Mouse (Mus musculus) liver, embryonic 13.5 days (tissue): ENCODE data around the gene 4933402N03Rik. TPM values are rescaled to one million over a fixed set of nuclear protein-coding genes. Genes with fewer than 3 reads are reported as not detected.

ENCODE experiments used
- ATAC-seq: fragments of 200-750 bp; cut with Nextera tagmentation; 2 replicates; pipeline ENCODE4 v1.8.0; 2017; ENCODE audit warnings: low read depth, mild to moderate bottlenecking, moderate number of reproducible peaks, moderate library complexity
- DNase-seq: peaks from one replicate; pipeline ENCODE4 v3.0.0; 2022
- H3K27ac ChIP-seq: fragments of 300-500 bp; sonication (generic); 2 replicates; pipeline ENCODE4 v1.5.1; 2015; ENCODE audit warnings: moderate library complexity, mild to moderate bottlenecking, inconsistent platforms
- H3K27me3 ChIP-seq: fragments of 300-500 bp; sonication (generic); 2 replicates; pipeline ENCODE4 v1.6.1; 2015; ENCODE audit warnings: mild to moderate bottlenecking, inconsistent platforms
- H3K36me3 ChIP-seq: fragments of 300-500 bp; sonication (generic); 2 replicates; pipeline ENCODE4 v1.6.1; 2015; ENCODE audit warnings: mild to moderate bottlenecking, inconsistent platforms
- H3K4me1 ChIP-seq: fragments of 300-500 bp; sonication (generic); replicated peaks from 2 replicates; pipeline ENCODE4 v1.6.1; 2015; ENCODE audit warnings: inconsistent platforms
- H3K4me2 ChIP-seq: fragments of 300-500 bp; sonication (generic); 2 replicates; pipeline ENCODE4 v1.6.1; 2015; ENCODE audit warnings: inconsistent platforms, mild to moderate bottlenecking, moderate library complexity
- H3K4me3 ChIP-seq: fragments of 300-500 bp; sonication (generic); replicated peaks from 2 replicates; pipeline ENCODE4 v1.5.1; 2015; ENCODE audit warnings: mild to moderate bottlenecking, inconsistent platforms
- H3K9ac ChIP-seq: fragments of 300-500 bp; sonication (generic); 2 replicates; pipeline ENCODE4 v1.6.1; 2015; ENCODE audit warnings: mild to moderate bottlenecking, inconsistent platforms
- H3K9me3 ChIP-seq: fragments of 300-500 bp; sonication (generic); replicated peaks from 2 replicates; pipeline ENCODE4 v1.6.1; 2016; ENCODE audit warnings: inconsistent platforms
- WGBS: fragments of 180-500 bp; shearing (Covaris S2); methylation state at CpG from one replicate; pipeline ENCODE4 v1.1.7; 2015; ENCODE audit not compliant: insufficient replicate concordance; 5-methylcytosine and 5-hydroxymethylcytosine counted together
- polyA plus RNA-seq: library from polyadenylated mRNA; unstranded; fragments of >200 nt; fragmentation: Nextera tagmentation; extraction: Ambion mirVana; gene quantifications from 2 replicates; pipeline ENCODE4 v1.2.1, GENCODE M21; 2015

The 4933402N03Rik gene
- polyA plus RNA-seq, 1 experiment from 2014 or later, result not detected

GRCm38 (mm10) chr7:131130021-131130420 lies 16.1 kb downstream of the 4933402N03Rik start:
- peaks cover 4% of the 10 kb centered on the region; the same call in 1 of the 2 replicates for H3K9me3 ChIP-seq
- WGBS, result 67% methylated on average over 12 of the region's 12 CpGs
- H3K9ac ChIP-seq, result no peak overlapping the region
- H3K4me2 ChIP-seq, result no peak overlapping the region
- no peaks in the 10 kb centered on the region for H3K27me3 ChIP-seq
- H3K4me1 ChIP-seq, result no peaks in the 10 kb centered on the region
- ATAC-seq, result no peak
- no peak overlapping the region for H3K4me3 ChIP-seq
- no peaks in the 10 kb centered on the region for H3K36me3 ChIP-seq
- DNase-seq, result no peak
- no peak overlapping the region for H3K27ac ChIP-seq

GRCm38 (mm10) chr7:131122210-131122807 lies 23.8 kb downstream of the 4933402N03Rik start:
- no peak for ATAC-seq

GRCm38 (mm10) chr7:131114434-131114833 lies 31.7 kb downstream of the 4933402N03Rik start:
- Histone ChIP-seq H3K9ac (no peak overlapping the region), H3K4me1 (no peaks in the 10 kb centered on the region), H3K4me2 (no peak overlapping the region), H3K4me3 (no peak overlapping the region), H3K27ac (no peak overlapping the region), H3K36me3 (no peaks in the 10 kb centered on the region), H3K27me3 (no peaks in the 10 kb centered on the region), H3K9me3 (0 out of 2 replicates have a peak, but pooled peaks cover 4% of the 10 kb centered on the region)
- ATAC-seq (no peak), DNase-seq (no peak)
- 58% methylated on average over 2 of the region's 2 CpGs for WGBS

More at GRCm38 (mm10) chr7:131122210-131122807, 23.8 kb downstream of the 4933402N03Rik start:
- DNase-seq, result no peak
- H3K36me3 ChIP-seq, result no peaks in the 10 kb centered on the region
- no peak overlapping the region for H3K4me3 ChIP-seq
- no peak overlapping the region for H3K27ac ChIP-seq
- H3K27me3 ChIP-seq, result no peaks in the 10 kb centered on the region
- WGBS, result 57% methylated on average over 2 of the region's 2 CpGs
- H3K4me2 ChIP-seq, result no peak overlapping the region
- H3K9ac ChIP-seq, result no peak overlapping the region
- 0 out of 2 replicates have a peak, but pooled peaks cover 3% of the 10 kb centered on the region for H3K9me3 ChIP-seq
- H3K4me1 ChIP-seq, result no peaks in the 10 kb centered on the region

GRCm38 (mm10) chr7:131113676-131114075 lies 32.4 kb downstream of the 4933402N03Rik start:
- 63% methylated on average over 6 of the region's 6 CpGs for WGBS
- Histone ChIP-seq H3K4me3 (no peak overlapping the region), H3K4me1 (no peaks in the 10 kb centered on the region), H3K27me3 (no peaks in the 10 kb centered on the region), H3K9ac (no peak overlapping the region), H3K36me3 (no peaks in the 10 kb centered on the region), H3K4me2 (no peak overlapping the region), H3K9me3 (0 out of 2 replicates have a peak, but pooled peaks cover 4% of the 10 kb centered on the region), H3K27ac (no peak overlapping the region)
- ATAC-seq, result no peak
- no peak for DNase-seq

GRCm38 (mm10) chr7:131112486-131112885 lies 33.6 kb downstream of the 4933402N03Rik start:
- Histone ChIP-seq H3K4me1 (no peaks in the 10 kb centered on the region), H3K27ac (no peak overlapping the region), H3K36me3 (no peaks in the 10 kb centered on the region), H3K9ac (no peak overlapping the region), H3K27me3 (no peaks in the 10 kb centered on the region), H3K4me3 (no peak overlapping the region), H3K4me2 (no peak overlapping the region), H3K9me3 (0 out of 2 replicates have a peak, but pooled peaks cover 2% of the 10 kb centered on the region)
- ATAC-seq, result no peak
- DNase-seq, result no peak
- WGBS, result 23% methylated on average over 3 of the region's 3 CpGs

Other genes with a start within 250 kb of the 4933402N03Rik start
- 0.97 and 1.2 TPM in 2 replicates for gene Htra1, start 210.2 kb downstream of the 4933402N03Rik start, polyA plus RNA-seq
- 0.13 TPM in 1 of 2 replicates, not detected in the other for gene Dmbt1, start 114.3 kb downstream of the 4933402N03Rik start, polyA plus RNA-seq
- not detected in 2 replicates for gene 5430419D17Rik, start 28.1 kb upstream of the 4933402N03Rik start, polyA plus RNA-seq
- gene Cuzd1, start 176.0 kb upstream of the 4933402N03Rik start, polyA plus RNA-seq, result not detected in 2 replicates
- gene Fam24b, start 183.2 kb upstream of the 4933402N03Rik start, polyA plus RNA-seq, result not detected in 2 replicates
- not detected in 2 replicates for gene Fam24a, start 187.6 kb upstream of the 4933402N03Rik start, polyA plus RNA-seq
- 11.1 and 12.4 TPM in 2 replicates for gene 2310057M21Rik, start 216.4 kb upstream of the 4933402N03Rik start, polyA plus RNA-seq
- 31.2 and 34.3 TPM in 2 replicates for gene Pstk, start 224.8 kb upstream of the 4933402N03Rik start, polyA plus RNA-seq